Mouse (Mus musculus) right cerebral cortex, postnatal 36 days (tissue): ENCODE measurements around the gene Cmtm7.

Experiments
- DNase-seq, 2 experiments: peaks; one replicate each; pipeline ENCODE4 v3.0.0; 2022; ENCODE audit warnings: low spot score in 2 of 2, mixed read lengths in 1 of 2

The Cmtm7 gene

GRCm38 (mm10) chr9:114796473-114797050 is 14.9 kb upstream of the Cmtm7 start:
- DNase-seq = no peak

GRCm38 (mm10) chr9:114794491-114794890 is 12.8 kb upstream of the Cmtm7 start:
- no peak for DNase-seq

- no peak for DNase-seq
Measured at GRCm38 (mm10) chr9:114793764-114794295, 12.2 kb upstream of the Cmtm7 start.

GRCm38 (mm10) chr9:114789989-114790388 is 8.3 kb upstream of the Cmtm7 start:
- no peak for DNase-seq

GRCm38 (mm10) chr9:114789557-114789956 is 7.9 kb upstream of the Cmtm7 start:
- DNase-seq = no peak

- DNase-seq = no peak
Measured at GRCm38 (mm10) chr9:114788697-114789096, 7.0 kb upstream of the Cmtm7 start.

- no peak for DNase-seq
Measured at GRCm38 (mm10) chr9:114787716-114788115, 6.1 kb upstream of the Cmtm7 start.

- DNase-seq = no peak
Measured at GRCm38 (mm10) chr9:114787134-114787533, 5.5 kb upstream of the Cmtm7 start.

- no peak for DNase-seq
Measured at GRCm38 (mm10) chr9:114785432-114786125, 3.9 kb upstream of the Cmtm7 start.

GRCm38 (mm10) chr9:114780746-114781525 is 720 bp downstream of the Cmtm7 start:
- DNase-seq = no peak

GRCm38 (mm10) chr9:114779984-114780745 is 1.5 kb downstream of the Cmtm7 start:
- DNase-seq = no peak

- DNase-seq = no peak
Measured at GRCm38 (mm10) chr9:114778877-114779276, 2.8 kb downstream of the Cmtm7 start.

- DNase-seq = no peak
Measured at GRCm38 (mm10) chr9:114778047-114778390, 3.6 kb downstream of the Cmtm7 start.

GRCm38 (mm10) chr9:114777178-114778046 is 4.2 kb downstream of the Cmtm7 start:
- no peak for DNase-seq

GRCm38 (mm10) chr9:114776361-114776760 is 5.3 kb downstream of the Cmtm7 start:
- DNase-seq = no peak

GRCm38 (mm10) chr9:114775272-114775671 is 6.4 kb downstream of the Cmtm7 start:
- no peak for DNase-seq

GRCm38 (mm10) chr9:114774629-114775028 is 7.0 kb downstream of the Cmtm7 start:
- DNase-seq = no peak

- DNase-seq = no peak
Measured at GRCm38 (mm10) chr9:114771565-114771964, 10.1 kb downstream of the Cmtm7 start.

GRCm38 (mm10) chr9:114770224-114770623 is 11.4 kb downstream of the Cmtm7 start:
- no peak for DNase-seq

GRCm38 (mm10) chr9:114768066-114768465 is 13.6 kb downstream of the Cmtm7 start:
- DNase-seq = no peak

GRCm38 (mm10) chr9:114767507-114767906 is 14.1 kb downstream of the Cmtm7 start:
- DNase-seq = no peak
